Mouse (Mus musculus) adrenal gland, postnatal 25 days (tissue): Measurements from ENCODE around the gene Rpl26. TPM values are rescaled to one million over a fixed set of nuclear protein-coding genes. Genes with fewer than 3 reads are reported as not detected.

ENCODE experiments used
- DNase-seq: peaks from one replicate; pipeline ENCODE4 v3.0.0; 2021; ENCODE audit warnings: mixed read lengths
- total RNA-seq: library from RNA; stranded (reverse); gene quantifications from 2 replicates; pipeline ENCODE4 v1.2.3, GENCODE M21; 2021

Rpl26 gene
- total RNA-seq, 1 experiment from 2014 or later: 1,140 TPM

DNA sequence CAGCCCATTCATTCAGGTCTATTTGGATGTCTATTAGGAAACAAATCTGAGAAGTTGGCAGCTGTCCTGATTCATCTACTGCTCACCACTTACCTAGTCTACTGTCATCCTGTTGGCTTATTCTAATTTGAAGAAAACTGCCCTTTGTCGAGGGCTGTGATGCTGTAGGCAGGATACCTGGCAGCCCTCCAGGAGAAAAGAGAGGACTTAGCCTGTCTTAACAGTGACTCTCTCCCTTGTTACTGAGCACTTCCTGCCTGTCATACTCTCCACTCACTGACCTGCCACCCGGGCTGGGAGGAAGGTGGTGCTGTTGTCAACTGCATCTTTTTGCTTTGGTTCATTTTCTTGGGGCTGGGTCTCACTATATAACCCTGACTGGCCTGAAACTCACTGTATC, 10.8 kb upstream of the Rpl26 start:
- no peak for DNase-seq

DNA sequence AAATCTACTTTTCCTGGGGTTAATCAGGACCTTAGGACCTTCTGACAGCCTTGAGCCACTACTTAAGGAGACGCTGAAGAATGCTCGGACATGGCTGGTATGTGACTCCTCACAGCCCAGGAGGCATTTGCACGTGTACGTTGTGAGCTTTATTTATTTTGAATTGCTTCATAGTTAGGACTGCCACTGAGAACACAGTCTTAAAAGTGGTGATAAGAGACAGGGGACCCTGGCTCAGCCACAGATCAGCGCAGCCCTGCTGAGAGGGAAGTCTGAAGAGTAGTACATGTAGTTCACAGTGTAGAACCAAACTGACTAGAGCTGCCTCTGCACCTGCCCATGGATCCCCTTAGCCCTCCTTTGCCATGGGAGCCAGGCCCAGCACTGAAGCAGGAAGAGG, 9.6 kb upstream of the Rpl26 start:
- no peak for DNase-seq

DNA sequence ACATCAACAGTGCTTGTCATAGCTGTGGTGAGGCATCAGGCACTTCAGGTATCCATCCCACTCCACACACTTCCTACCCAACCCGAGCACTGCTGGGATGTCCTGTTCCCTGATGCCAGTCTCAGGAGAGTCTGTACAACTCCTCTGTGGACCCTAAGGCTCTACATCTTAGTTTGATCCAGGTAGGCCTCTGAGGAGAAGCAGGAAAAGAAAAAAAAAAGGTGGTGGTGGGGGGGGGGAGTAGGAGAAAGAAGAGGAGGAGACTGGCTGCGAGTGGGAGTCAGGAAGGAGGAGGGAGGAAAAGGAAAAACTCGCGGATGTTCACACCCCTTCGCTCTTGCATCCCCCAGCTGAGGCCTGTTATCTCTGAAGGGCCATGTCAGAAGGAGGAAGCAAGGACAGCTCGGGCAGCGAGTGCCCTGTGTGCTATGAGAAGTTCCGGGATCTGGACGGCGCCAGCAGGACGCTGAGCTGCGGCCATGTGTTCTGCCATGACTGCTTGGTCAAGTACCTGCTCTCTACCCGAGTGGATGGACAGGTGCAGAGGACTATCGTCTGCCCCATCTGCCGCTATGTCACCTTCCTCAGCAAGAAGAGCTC, 9.1 kb upstream of the Rpl26 start:
- no peak for DNase-seq

DNA sequence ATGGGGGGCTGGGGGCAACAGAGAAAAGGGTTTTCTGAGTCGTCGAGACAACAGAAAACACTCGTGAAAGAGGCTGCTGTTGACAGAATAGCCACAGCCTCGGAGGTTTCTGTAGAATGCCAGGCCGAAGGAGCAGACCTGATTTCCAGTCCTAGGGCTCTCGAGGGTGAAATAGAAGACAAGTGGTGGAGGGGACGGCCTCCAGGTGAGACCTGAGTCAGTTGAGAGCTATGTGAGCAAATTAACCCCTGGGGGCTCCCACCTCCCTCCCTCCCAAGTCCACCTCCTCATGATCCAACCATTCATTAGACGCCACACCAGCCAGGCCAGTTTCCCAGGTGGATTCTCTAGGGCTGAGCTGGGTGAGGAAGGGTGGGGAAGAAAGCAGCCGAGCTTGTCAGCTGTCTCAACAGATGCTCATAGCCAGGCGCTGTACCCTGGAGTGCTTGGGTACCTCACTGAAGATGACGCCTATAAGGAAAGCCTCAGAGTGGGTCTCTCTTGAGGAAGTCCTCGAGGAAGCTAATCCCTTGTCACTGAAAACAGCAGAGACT, 7.4 kb upstream of the Rpl26 start:
- DNase-seq: no peak

DNA sequence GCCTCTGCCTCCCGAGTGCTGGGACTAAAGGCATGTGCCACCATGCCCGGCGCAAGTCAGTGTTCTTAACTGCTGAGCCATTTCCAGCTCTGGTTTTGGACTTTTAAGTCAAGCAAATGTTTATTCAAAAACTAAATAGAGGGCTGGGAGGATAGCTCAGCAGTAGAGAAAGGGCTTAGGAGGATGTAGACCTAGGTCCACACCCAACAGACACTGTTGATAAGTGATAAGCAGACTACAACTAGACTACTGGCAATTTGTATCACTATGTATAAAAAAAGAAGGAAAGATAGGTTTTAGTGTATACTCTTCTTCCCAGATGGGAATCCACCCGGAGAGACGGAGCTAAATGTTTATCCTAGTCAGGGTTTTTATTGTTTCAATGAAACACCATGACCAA, 5.1 kb upstream of the Rpl26 start:
- DNase-seq: no peak

DNA sequence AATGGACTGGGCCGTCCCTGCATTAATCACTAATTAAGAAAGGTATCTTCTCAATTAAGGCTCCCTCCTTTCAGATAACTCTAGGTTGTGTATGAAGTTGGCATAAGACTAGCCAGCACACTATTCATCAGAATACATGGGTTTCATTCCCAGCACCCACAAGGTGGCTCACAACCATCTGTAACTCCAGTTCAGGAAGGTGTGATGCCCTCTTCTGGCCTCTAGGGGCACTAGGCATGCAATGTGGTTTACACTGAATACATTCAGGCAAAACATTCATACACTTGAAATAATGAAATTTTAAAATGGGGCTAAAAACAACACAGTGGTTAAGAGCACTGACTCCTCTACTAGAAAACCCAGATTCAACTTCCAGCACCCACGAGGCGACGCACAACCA, 4.3 kb upstream of the Rpl26 start:
- DNase-seq: no peak

DNA sequence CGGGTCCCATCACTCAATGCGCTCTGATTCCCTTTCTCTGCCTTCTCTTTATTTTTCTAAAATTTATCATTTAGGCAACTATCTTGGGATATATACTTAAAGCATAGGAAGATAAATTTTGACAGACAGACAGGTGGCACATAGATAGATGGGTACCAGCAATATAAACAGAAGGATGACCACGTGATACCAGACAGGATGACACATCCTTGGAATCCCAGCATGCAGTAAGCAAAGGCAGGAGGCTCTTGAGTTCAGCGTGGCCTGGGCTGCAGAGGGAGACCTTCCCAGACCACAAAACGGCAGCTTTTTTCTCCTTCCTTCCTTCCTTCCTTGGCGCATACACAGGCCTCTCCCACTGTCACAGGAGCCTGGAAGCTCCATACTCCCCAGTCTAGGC, 3.5 kb upstream of the Rpl26 start:
- no peak for DNase-seq

DNA sequence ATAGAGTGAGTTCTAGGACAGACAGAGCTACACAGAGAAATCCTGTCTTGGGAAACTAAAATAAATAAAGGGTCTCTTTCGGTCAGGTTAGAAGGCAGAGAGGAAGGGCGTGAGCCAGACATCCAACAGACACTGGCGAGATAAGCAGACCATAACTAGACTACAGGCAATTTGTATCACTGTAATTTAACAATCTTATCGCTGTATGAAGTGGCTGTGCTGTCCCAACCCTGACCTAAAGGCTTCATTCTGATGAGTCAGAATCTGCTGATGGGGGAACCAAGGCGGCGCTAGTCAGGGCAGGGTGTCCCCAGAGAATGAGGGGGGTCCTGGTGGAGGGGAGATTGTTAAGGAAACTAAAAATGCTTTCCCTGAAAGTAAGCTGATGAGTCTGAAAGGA, 2.6 kb upstream of the Rpl26 start:
- no peak for DNase-seq

DNA sequence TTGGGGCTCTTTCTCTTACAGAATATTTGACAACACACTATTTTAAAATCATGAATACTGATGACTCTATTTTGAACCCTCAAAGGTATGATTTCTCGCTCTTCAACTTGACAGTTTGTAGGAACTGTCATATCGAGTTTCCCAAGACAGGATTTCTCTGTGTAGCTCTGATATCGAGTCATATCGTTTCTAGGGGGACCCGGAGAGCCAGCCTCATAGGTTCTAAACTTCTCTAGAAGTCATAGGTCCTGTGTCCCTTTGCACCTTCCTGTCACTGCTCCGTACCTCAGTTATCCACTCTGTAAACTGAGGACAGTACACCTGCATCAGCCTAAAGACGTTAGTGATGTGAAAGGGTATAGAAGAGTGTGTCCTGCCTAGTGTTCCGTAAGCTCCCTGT, 1.6 kb upstream of the Rpl26 start:
- DNase-seq: no peak

DNA sequence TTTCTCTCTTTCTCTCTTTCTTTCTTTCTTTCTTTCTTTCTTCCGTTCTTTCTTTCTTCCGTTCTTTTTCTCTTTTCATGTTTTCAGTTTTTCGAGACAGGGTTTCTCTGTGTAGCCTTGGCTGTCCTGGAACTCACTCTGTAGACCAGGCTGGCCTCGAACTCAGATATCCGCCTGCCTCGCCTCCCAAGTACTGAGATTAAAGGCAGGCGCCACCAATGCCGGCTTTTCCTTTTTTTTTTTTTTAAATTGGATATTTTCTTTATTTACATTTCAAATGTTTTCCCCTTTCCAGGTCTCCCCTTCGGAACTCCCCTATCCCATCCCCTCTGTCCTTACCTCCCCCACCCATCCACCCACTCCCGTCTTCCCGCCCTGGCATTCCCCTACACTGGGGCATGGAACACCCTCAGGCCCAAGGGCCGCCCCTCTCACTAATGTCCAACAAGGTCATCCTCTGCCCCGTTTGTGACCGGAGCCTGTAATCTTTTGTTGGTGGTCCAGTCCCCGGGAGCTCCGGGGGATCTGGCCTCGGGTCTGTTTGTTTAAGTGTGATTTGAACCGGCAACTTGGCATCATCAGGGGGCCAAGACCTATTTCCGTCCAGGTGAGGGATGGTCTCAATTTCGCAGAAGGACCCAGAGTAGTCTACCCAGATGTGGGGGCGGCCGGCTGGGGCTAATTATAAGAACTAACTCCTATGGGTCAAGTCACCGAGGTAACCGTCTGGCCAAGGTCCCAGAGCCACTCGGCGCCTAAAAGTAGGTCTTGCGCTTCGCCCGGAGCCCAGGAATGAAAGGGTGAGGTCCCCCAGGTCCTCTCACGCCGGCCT, 648 bp upstream of the Rpl26 start:
- no peak for DNase-seq

DNA sequence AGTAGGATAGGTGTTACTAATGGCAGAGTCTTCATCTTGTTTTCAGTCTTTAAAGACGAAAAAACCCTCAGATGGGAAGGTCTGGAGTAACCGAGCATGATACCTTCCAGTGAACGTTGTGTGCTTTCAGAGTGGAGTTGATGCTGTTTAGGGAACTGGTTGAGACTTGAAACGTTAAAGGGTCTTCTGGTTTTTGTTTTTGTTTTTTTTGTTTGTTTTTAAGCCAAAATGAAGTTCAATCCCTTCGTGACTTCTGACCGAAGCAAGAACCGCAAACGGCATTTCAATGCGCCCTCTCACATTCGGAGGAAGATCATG, 623 bp downstream of the Rpl26 start:
- no peak for DNase-seq

DNA sequence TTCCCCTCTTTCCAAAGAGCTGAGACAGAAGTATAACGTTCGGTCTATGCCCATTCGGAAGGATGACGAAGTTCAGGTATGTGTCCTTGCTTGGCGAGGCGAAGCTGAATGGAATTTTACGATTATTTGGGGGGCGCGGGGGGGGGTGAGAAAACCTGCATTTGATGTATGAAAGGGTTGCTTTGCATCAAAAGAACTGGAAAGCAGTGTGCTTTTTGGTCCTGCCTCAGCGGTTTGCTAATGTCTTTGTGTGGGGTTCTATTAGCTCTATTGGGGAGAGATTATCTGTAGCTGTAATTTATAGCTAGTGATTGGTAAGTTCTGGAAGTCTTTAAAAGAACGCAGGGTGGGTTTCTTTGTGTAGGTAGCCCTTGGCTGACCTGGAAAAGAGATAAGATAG, 984 bp downstream of the Rpl26 start:
- DNase-seq: no peak

DNA sequence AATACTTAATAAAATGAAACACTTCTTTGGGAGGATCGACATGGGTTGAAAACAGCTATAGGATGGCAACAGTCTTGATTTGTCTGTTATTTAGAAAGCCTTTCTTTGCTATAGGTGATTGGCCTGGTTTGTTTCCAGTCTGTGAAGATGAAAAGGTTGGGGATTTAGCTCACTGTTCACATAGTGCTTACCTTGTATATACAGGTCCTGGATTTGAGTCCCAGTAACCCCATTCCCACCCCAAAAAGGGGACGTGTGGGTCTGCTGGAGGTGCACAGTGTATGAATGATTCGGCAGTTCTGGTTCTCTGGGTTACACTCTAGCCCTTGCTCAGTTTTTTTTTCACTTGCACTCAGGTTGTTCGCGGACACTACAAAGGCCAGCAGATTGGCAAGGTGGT, 1.4 kb downstream of the Rpl26 start:
- no peak for DNase-seq

DNA sequence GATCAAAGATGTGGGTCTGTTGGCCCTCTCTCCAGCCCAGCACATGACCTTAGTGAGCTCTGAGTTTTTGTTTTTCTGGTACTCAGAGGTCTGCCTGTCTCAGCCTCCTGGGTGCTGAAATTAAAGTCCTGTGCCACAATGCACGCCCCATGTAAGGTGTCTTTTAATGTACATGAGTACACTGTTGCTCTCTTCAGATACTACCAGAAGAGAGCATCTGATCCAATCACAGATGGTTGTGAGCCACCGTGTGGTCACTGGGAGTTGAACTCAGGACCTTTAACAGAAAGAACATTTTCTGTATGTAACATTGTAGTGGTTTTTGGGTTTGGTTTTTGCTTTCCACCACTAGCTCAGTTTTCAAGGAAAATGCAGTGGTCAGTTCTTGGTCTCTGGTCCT, 2.4 kb downstream of the Rpl26 start:
- DNase-seq: no peak

DNA sequence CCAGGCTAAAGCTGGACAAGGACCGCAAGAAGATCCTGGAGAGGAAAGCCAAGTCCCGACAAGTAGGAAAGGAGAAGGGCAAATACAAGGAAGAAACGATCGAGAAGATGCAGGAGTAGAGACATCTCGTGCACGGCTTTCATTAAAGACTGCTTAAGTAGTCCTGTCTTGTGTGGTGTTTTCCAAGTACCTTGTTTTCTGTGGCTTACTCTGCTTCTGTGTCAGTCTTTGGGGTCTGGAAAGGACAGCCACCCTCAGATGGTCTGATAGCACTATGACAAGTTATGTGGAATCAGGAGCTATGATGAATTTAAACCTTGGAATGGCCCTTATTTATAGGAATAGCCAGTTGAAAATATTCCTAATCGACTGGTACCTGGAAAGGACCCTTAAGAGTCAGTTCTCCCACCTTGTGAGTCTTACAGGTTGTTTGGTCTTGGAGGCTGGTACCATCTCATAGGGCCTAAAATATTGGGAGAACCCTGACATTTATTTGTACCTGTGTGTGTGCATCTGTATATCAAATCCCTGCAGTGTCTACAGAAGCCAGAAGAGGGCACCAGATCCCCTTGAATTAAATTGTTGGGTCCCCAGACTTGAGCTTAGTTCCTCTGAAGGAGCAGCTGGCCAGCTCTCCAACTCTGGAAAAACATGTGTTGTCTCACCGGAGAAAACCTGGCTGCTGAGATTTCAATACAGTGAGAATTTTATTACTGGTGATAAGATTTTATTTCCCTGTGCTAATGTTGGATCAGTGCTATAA, 3.2 kb downstream of the Rpl26 start:
- peak; percentile 58 for DNase-seq

DNA sequence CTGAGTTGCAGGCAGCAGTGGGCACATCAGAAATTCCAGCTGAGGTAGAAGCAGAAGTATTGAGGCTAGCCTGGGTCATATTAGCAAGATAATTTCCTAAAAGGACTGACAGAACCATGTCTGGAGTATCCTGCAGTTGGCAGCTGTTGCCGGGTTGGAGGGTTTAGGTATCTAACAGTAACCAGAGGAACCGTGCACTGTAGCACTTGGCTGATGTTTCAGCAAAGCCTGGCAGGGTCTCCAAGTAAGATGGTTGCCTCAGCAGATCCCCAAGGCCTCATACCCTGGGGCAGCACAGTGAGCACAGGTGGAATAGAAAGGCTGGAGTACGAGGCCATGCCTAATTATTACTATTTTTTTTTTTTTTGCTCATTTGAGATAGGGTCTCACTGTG, 3.8 kb downstream of the Rpl26 start:
- DNase-seq: no peak

DNA sequence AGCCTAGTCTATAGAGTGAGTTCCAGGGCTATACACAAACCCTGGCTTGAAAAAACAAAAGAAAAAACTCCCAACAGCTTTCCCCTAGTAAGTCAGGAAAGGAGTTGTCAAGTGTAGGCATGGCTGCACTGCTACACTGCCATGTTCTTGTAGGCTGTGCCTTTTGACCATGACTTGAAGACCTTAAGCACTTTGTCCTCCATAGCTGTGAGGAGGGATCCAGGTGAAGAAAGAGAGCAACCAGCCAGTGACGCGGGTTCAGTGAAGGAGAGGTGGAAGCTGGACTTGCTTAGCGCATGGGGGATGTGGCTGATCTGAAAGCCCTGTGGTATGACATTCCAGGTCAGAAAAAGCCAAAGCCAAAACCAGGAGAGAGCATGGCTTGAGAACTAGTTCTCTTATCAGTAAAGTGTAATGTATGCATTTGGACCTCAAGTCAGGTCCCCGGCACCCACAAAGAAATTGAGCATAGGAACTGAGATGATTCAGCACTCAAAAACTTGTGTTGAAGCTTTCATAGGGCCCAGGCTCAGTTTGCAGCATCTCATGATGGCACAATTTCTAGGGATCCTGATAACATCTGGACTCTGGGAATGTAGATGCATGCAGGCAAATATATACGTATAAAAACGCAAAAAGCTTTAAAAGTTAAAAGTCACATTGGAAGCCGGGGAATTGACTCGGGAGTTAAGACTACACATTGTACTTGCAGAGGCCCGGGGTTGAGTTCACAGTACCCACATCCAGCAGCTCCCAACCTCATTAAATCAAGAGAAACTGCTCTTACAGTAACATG, 4.5 kb downstream of the Rpl26 start:
- DNase-seq: no peak

DNA sequence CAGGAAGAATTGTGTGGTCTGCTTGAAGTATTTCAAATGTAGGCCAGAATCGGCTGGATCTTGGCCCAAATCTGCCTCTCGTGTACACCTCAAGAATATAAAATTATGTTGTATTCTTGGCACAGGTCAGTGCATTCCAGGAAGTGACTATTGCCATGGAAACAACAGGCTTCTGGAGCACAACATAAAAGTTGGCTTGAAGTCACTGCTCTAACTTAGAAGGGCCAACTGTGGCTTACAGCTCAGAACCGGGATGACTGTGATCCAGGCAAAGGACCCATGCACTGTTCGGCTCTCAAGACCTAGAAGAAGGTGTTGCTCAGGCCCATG, 5.0 kb downstream of the Rpl26 start:
- no peak for DNase-seq

DNA sequence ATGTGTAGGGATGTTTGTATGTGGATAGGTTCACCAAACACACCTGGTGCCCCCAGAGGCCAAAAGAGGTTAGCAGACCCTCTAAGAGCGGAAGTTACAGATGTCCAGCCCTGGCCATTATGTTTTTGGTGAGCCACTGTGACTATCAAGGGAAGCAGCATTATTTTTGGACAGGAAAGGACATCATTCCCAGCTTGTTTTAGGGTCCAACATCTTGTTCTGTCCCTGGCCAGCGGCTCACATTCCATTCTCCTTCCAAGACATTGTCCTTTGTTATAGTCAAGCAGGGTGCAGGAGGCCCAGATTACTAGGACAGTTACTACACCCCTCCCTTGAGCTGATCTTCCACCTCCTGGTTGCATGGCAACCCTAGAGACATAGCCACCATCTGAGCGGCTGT, 5.9 kb downstream of the Rpl26 start:
- no peak for DNase-seq

DNA sequence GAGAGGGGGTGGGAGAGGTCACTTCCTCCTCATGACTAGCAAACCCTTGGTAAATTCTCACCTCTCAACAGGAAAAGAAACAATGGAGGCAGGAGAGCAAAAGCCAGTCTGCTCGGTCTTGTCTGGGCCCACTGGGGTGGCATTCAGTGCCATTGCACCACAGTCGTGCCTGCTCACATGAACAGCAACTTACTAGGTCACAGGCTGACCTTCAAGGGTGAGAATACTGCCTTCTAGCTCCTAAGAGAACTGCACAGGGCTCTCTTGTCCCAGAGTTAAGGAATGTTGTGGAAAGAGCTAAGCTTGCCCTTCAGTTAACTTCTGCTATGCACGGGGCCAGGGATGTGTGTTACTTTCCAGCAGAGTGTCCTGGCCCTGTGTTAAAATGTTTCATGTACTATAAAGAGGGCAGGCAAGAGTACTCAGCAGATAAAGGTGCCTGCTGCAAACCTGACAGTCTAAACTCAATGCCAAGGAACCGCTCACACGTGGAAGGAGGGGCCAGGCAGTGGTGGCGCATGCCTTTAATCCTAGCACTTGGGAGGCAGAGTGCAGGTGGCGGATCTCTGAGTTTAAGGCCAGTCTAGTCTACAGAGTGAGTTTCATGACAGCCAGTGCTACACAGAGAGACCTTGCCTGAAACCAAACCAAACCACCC, 7.6 kb downstream of the Rpl26 start:
- no peak for DNase-seq

DNA sequence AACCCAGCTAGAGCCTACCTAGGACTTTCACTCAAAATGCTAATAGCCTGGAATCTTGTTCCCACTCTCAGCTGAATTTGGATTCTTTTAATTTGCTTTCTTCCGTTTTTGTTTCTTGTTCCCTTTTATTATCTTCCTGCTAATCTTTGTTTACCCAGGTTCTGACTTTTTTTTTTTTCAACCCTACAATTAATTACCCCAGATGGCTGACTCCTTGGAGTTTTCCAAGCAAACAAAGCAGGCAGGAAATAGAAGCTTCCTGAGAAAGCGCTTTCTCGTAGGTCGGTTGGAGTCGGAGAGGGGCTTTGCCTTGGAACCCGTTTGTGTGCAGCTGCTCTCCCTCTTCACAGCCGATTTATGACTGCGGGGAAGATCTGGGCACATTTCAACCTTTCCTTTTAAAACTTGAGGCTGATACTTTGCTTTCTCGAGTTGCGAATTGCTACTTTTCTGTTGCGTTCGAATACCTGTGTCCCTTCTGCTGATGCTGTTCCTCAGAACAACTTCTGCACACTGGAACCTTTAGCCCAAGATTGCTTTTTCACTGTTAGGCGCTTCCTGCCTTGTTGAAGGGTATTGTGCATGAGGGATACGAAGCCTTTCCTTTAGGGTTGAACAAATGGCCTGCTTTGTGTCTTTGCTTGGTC, 10.3 kb downstream of the Rpl26 start:
- DNase-seq: no peak

DNA sequence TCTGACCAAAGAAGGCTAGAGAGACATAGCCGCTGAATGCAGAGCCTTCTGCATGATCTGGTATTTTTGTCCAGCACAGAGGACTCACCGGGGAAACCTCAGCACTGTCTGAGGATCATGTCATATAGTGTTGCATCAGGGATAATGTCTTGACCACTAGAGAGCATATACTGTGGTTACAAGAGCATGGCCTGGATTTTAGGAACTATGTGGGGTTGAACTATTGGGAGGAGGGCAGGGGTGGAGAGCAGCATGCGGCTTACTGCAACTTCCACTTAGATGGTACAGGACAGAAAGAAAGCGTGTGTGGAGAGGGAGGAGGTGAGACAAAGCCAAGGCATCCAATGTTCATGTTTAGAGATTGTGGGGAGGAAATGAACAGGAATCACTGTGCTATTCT, 13.2 kb downstream of the Rpl26 start:
- no peak for DNase-seq
